Mouse (Mus musculus): Measurements from ENCODE around the gene Npas2. TPM values are rescaled to one million over a fixed set of nuclear protein-coding genes. Genes with fewer than 3 reads are reported as not detected.

Gene Npas2
- polyA plus RNA-seq (2017; shearing (Covaris generic)): 0.09 TPM

GRCm38 (mm10) chr1:39192997-39193861 lies at the start of gene Npas2:
Gene Npas2 (plus strand): TSS chr1:39193731.

GRCm38 (mm10) chr1:39367601-39368266 lies 174.2 kb downstream of the Npas2 start, which contains the start of gene Rpl31:
Gene Rpl31 (plus strand): TSS chr1:39367842.

Other genes with a start within 250 kb of the Npas2 start
- 62.1 TPM for gene Pdcl3, start 208.1 kb upstream of the Npas2 start, polyA plus RNA-seq (2017; shearing (Covaris generic))
- 284 TPM for gene Rpl31, start 174.1 kb downstream of the Npas2 start, polyA plus RNA-seq (2017; shearing (Covaris generic))

All from effector memory CD4-positive, alpha-beta T cell, adult 5 months (primary cell).